Mouse (Mus musculus) heart, embryonic 12.5 days (tissue): ENCODE data around the gene Tmem108. TPM values are rescaled to one million over a fixed set of nuclear protein-coding genes. Genes with fewer than 3 reads are reported as not detected.

Experiments used
- ATAC-seq: fragments of 200-750 bp; cut with Nextera tagmentation; 2 replicates; pipeline ENCODE4 v1.8.0; 2017; ENCODE audit warnings: moderate TSS enrichment, moderate library complexity; ENCODE audit not compliant: insufficient number of reproducible peaks, low FRiP score
- H3K27ac ChIP-seq: fragments of 300-500 bp; sonication (generic); 2 replicates; pipeline ENCODE4 v1.5.1; 2016; ENCODE audit warnings: mild to moderate bottlenecking, moderate library complexity; ENCODE audit not compliant: poor library complexity, severe bottlenecking
- H3K27me3 ChIP-seq: fragments of 300-500 bp; sonication (generic); replicated peaks from 2 replicates; pipeline ENCODE4 v1.6.1; 2016; ENCODE audit warnings: mild to moderate bottlenecking, moderate library complexity
- H3K36me3 ChIP-seq: fragments of 300-500 bp; sonication (generic); 2 replicates; pipeline ENCODE4 v1.6.1; 2016; ENCODE audit warnings: mild to moderate bottlenecking, moderate library complexity
- H3K4me1 ChIP-seq: fragments of 300-500 bp; sonication (generic); replicated peaks from 2 replicates; pipeline ENCODE4 v1.6.1; 2016; ENCODE audit warnings: mild to moderate bottlenecking
- H3K4me2 ChIP-seq: fragments of 300-500 bp; sonication (generic); 2 replicates; pipeline ENCODE4 v1.6.1; 2016; ENCODE audit warnings: mild to moderate bottlenecking, moderate library complexity
- H3K4me3 ChIP-seq: fragments of 300-500 bp; sonication (generic); 2 replicates; pipeline ENCODE4 v1.5.1; 2016; ENCODE audit warnings: mild to moderate bottlenecking
- H3K9ac ChIP-seq: fragments of 300-500 bp; sonication (generic); 2 replicates; pipeline ENCODE4 v1.6.1; 2016; ENCODE audit warnings: mild to moderate bottlenecking, moderate library complexity
- H3K9me3 ChIP-seq: fragments of 300-500 bp; sonication (generic); replicated peaks from 2 replicates; pipeline ENCODE4 v1.6.1; 2016; ENCODE audit warnings: mild to moderate bottlenecking, moderate library complexity
- WGBS: fragments of 180-500 bp; shearing (Covaris S2); methylation state at CpG from one replicate; pipeline ENCODE4 v1.1.7; 2016; 5-methylcytosine and 5-hydroxymethylcytosine counted together
- polyA plus RNA-seq: library from polyadenylated mRNA; unstranded; fragments of >200 nt; fragmentation: Nextera tagmentation; extraction: Ambion mirVana; gene quantifications from 2 replicates; pipeline ENCODE4 v1.2.1, GENCODE M21; 2016

Gene Tmem108
- polyA plus RNA-seq, 1 experiment from 2014 or later = 97.5 TPM

DNA sequence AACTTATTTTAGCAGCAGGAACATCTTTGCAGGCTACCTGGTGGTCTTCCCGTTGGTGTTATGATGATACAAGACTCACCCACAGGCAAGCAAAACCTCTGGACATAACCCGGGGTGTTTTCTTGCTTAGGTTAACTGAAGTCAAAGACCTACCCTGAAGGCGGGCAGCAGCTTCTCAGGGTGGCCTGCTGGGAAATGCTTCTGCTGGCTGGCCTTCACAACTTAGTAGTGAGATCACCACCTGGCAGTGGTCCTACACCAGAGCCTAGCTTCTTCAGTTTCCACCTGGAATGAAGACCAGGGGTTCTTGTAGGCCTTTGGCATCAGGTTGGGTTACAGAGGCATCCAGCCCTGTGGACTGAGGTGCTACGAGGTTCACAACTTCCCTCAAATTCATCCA, 169.7 kb downstream of the Tmem108 start:
- WGBS = 89% methylated on average over 4 of the region's 4 CpGs

DNA sequence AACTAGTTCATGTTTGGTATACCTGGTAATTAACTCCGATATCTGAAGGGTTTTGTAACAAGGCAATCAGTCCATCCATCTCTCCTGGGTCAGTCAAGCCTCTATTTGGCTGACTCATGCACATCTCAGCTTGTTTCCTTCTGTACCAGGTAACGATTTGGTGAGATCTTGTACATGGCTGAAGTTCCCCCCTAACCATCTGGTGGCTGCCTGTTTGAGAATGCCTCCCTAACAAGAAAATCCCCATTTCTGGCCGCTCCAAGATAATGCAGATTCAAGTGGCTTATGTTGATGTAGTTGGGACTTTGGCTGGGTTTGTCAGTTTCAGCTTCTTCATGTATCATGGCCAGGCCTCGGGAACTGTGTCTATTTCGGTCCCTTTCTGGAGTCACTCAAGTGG, 170.8 kb downstream of the Tmem108 start:
- Histone ChIP-seq H3K27me3 (no peaks in the 10 kb centered on the region), H3K27ac (no peak overlapping the region), H3K9me3 (no peaks in the 10 kb centered on the region), H3K4me1 (peaks cover 33% of the 10 kb centered on the region), H3K4me3 (no peak overlapping the region), H3K4me2 (no peak overlapping the region), H3K9ac (no peak overlapping the region), H3K36me3 (peaks cover 4% of the 10 kb centered on the region; the same call in 1 of the 2 replicates)
- no peak for ATAC-seq
- WGBS = 82% methylated on average over 5 of the region's 5 CpGs

More for the DNA sequence above, 169.7 kb downstream of the Tmem108 start:
- Histone ChIP-seq H3K4me1 (peaks cover 33% of the 10 kb centered on the region), H3K9ac (no peak overlapping the region), H3K4me2 (no peak overlapping the region), H3K36me3 (peaks cover 7% of the 10 kb centered on the region), H3K27ac (no peak overlapping the region), H3K27me3 (no peaks in the 10 kb centered on the region), H3K9me3 (peaks cover 3% of the 10 kb centered on the region; the same call in 1 of the 2 replicates), H3K4me3 (no peak overlapping the region)
- no peak for ATAC-seq

DNA sequence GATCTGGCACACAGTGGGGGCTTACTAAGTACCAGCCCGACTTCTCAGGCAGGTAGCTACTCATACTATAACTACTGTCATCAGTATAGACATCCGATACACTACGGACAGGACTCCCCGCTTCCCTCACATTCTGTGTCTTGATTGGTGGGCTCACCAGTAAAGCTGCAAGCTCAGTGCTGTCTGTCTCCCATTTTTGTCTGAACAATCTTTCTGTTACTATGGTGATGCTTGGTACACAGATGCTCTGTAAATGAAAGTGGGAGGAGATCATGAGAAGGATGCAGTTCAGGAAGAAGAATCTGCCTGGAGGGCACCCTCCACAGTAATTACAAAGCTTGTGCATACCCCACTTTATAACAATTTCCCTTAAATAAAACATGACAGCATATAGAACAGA, 176.8 kb downstream of the Tmem108 start:
- no peak overlapping the region for H3K4me3 ChIP-seq
- peaks cover 25% of the 10 kb centered on the region for H3K4me1 ChIP-seq
- WGBS = 88% methylated on average over 4 of the region's 4 CpGs
- no peak overlapping the region for H3K9ac ChIP-seq
- no peak overlapping the region for H3K27ac ChIP-seq
- H3K27me3 ChIP-seq = no peaks in the 10 kb centered on the region
- H3K4me2 ChIP-seq = no peak overlapping the region
- ATAC-seq = no peak
- peaks cover 4% of the 10 kb centered on the region; the same call in 1 of the 2 replicates for H3K36me3 ChIP-seq
- no peaks in the 10 kb centered on the region for H3K9me3 ChIP-seq

DNA sequence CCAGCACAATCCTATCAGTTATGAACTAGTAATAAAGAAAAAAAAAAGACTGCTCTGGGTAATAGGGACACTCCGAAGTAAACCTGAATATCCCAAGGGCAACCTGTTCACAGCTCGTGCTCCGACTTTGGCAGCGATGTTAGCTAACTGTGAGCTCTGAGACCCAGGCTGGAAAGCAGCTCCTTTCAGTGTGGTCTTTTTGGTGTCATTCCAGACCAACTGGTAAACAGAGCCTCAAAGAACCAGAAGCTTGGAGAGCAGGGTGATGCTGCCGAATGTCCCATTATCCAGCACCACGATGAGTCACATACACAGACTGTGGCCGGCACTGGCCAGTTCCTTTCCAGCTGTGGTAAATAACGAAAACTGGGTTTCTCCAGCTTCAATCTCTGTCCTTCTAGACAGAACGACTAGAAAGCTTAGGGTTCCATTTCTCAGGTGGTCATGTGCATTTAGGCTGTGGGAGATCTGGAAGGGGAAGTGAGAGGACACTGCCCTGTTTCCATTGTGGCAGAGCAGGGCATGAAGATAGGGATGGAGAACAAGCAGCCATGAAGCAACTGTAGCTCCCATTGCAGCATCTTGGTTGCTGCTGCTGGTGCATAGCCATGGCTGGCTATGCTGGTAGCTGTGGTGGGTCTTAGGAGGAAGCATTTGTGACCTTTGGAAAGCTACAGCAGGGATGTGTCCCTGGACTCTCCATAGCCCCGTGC, 179.2 kb downstream of the Tmem108 start:
- Histone ChIP-seq H3K9ac (no peak overlapping the region), H3K4me3 (no peak overlapping the region), H3K27me3 (no peaks in the 10 kb centered on the region), H3K27ac (no peak overlapping the region), H3K36me3 (0 out of 2 replicates have a peak, but pooled peaks cover 9% of the 10 kb centered on the region), H3K9me3 (no peaks in the 10 kb centered on the region), H3K4me2 (no peak overlapping the region), H3K4me1 (peaks cover 39% of the 10 kb centered on the region)
- ATAC-seq = no peak
- WGBS = 87% methylated on average over 10 of the region's 10 CpGs

DNA sequence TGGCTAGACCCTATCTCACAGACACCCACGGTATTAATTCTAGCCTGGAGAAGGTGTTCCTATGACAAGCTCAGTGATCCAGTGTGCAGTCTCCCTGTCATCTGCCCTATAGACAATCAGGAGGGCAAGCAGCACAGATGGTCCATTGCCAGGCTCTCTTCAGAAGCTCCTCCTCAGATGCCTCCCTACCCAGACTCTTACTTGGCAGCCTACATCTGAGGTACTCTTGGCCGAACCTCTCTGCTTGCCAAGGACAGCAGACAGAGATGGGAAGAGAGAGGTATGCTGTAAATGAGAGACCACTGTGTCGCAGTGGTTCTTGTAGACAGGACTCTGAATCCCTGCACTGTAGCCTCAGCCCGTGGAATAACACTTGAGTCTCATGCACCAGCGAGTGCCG, 181.0 kb downstream of the Tmem108 start:
- no peak for ATAC-seq
- Histone ChIP-seq H3K27me3 (no peaks in the 10 kb centered on the region), H3K9ac (no peak overlapping the region), H3K27ac (peak overlapping the region; percentile 28; the same call in 1 of the 2 replicates), H3K4me1 (peaks cover 48% of the 10 kb centered on the region), H3K4me2 (no peak overlapping the region), H3K36me3 (0 out of 2 replicates have a peak, but pooled peaks cover 9% of the 10 kb centered on the region), H3K4me3 (no peak overlapping the region), H3K9me3 (no peaks in the 10 kb centered on the region)
- 91% methylated on average over 6 of the region's 6 CpGs for WGBS

DNA sequence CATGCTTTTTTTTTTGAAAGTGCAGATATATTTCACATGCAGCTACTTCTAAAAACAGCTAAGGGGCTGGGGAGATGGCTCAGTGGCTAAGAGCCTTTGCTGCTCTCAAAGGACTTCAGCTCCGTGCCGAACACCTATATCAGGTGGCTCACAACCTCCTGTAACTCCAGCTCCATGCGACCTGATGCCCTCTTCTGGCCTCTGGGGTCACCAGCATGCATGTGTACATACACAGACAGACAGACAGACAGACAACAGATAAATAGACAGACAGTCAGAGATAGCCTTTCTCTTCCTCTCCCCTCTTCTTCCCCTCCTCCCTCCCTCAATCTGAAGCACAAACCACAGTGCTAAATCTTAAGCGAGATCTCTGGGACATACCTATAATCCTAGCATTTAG, 181.5 kb downstream of the Tmem108 start:
- H3K27me3 ChIP-seq = no peaks in the 10 kb centered on the region
- 0 out of 2 replicates have a peak, but pooled peaks cover 9% of the 10 kb centered on the region for H3K36me3 ChIP-seq
- H3K27ac ChIP-seq = peak overlapping the region; percentile 28; the same call in 1 of the 2 replicates
- peaks cover 52% of the 10 kb centered on the region for H3K4me1 ChIP-seq
- WGBS = 83% methylated on average over 4 of the region's 4 CpGs
- no peak overlapping the region for H3K4me3 ChIP-seq
- no peaks in the 10 kb centered on the region for H3K9me3 ChIP-seq
- ATAC-seq = no peak
- no peak overlapping the region for H3K9ac ChIP-seq
- no peak overlapping the region for H3K4me2 ChIP-seq

DNA sequence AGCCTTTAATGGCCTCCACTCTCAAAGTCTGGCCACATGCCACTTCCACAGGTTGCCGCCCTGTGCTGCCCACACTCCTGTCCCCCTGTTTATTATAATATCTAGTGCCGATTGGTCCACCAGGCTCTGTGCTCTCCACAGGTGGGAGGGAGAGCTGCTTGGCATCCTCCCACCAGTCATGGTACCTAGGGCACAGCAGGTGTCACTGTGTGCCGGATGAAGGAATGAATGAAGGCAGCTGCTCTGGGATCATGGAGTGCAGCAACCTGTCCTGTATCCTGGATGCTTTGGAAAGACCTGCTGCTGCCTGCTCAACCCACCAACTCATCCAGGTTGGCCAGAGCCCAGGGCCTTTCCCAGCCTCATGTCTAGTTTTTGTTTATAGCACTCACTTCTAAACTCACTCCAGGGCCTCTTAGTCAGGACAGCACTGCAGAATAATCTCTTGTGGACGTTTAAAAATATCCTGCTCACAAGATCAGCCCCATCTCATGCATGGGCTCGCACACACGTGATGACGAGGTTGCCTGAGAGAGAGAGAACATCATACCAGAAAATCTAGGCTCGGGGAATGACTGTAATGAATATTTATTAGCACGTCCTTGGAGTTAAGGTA, 182.1 kb downstream of the Tmem108 start:
- no peak overlapping the region for H3K4me3 ChIP-seq
- 0 out of 2 replicates have a peak, but pooled peaks cover 9% of the 10 kb centered on the region for H3K36me3 ChIP-seq
- peak overlapping the region; percentile 71 for H3K27ac ChIP-seq
- H3K9ac ChIP-seq = no peak overlapping the region
- ATAC-seq = 0 out of 2 replicates have a peak, but pooled peaks have one; percentile 26
- H3K27me3 ChIP-seq = no peaks in the 10 kb centered on the region
- no peak overlapping the region for H3K4me2 ChIP-seq
- no peaks in the 10 kb centered on the region for H3K9me3 ChIP-seq
- 66% methylated on average over 9 of the region's 9 CpGs for WGBS
- H3K4me1 ChIP-seq = peaks cover 55% of the 10 kb centered on the region

DNA sequence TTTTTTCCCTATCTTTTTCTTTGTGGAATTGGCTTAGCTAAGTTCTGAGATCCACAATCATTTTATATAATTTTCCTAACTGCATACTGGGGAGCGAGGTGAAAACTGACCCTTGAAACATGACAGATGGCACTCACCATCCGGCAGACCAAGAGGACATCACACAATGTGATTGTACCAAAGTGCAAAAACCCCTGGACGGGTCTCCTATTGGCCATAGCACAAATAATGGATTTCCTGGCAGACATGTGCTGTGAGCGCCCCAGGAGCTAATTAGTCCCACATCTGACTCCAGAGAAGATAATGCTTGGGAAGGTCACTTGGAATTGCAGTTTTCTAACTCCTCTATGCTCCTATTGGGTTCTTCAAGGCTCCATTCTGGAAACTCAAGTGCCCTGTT, 183.9 kb downstream of the Tmem108 start:
- Histone ChIP-seq H3K36me3 (0 out of 2 replicates have a peak, but pooled peaks cover 9% of the 10 kb centered on the region), H3K4me3 (no peak overlapping the region), H3K9me3 (no peaks in the 10 kb centered on the region), H3K9ac (no peak overlapping the region), H3K4me2 (no peak overlapping the region), H3K27ac (no peak overlapping the region), H3K4me1 (peaks cover 53% of the 10 kb centered on the region), H3K27me3 (no peaks in the 10 kb centered on the region)
- 81% methylated on average over 4 of the region's 4 CpGs for WGBS
- ATAC-seq = no peak

DNA sequence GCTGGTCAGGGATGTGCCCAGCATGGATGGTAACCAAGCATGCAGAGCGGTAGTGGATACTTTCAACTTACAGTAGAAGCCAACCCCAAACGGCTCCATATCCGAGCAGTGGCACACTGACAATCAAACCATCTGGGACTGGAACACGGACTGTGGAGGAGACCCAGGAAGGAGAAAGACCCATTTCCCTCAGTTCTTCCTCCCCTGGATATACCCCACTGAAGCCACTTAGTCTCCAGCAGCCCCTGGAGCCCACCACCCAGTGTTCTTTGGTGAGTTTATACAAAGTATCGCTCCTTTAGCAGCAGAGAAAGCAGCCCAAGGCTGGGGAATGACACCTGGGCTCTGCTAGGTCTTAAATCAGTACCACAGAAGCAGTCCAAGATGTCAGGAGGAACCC, 184.5 kb downstream of the Tmem108 start:
- Histone ChIP-seq H3K9me3 (no peaks in the 10 kb centered on the region), H3K27ac (no peak overlapping the region), H3K4me1 (peaks cover 48% of the 10 kb centered on the region), H3K36me3 (0 out of 2 replicates have a peak, but pooled peaks cover 9% of the 10 kb centered on the region), H3K9ac (no peak overlapping the region), H3K4me2 (no peak overlapping the region), H3K4me3 (no peak overlapping the region), H3K27me3 (no peaks in the 10 kb centered on the region)
- WGBS = 82% methylated on average over 5 of the region's 5 CpGs
- ATAC-seq = no peak

DNA sequence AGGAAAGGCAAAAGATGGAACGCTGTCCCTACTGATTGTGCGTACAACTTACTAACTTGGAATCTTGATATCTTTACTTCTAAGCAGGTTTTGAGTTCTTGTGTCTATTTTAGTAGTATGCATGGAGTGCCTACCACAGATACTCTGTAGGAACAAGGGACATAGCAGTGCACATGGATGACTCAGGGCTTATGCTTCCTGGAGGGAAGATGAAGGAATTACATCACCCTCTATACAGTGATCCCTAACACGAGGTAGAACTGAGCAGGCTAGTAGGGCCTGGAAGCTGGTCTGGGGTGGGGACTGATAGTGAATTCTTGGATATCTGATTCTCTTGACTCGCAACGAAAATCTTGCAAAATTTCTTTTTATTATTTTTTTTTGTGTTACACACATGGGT, 185.7 kb downstream of the Tmem108 start:
- Histone ChIP-seq H3K4me1 (peaks cover 43% of the 10 kb centered on the region), H3K9ac (no peak overlapping the region), H3K36me3 (peaks cover 15% of the 10 kb centered on the region; the same call in 1 of the 2 replicates), H3K27ac (no peak overlapping the region), H3K9me3 (no peaks in the 10 kb centered on the region), H3K27me3 (no peaks in the 10 kb centered on the region), H3K4me2 (no peak overlapping the region), H3K4me3 (no peak overlapping the region)
- no peak for ATAC-seq
- WGBS = 74% methylated on average over 5 of the region's 5 CpGs

DNA sequence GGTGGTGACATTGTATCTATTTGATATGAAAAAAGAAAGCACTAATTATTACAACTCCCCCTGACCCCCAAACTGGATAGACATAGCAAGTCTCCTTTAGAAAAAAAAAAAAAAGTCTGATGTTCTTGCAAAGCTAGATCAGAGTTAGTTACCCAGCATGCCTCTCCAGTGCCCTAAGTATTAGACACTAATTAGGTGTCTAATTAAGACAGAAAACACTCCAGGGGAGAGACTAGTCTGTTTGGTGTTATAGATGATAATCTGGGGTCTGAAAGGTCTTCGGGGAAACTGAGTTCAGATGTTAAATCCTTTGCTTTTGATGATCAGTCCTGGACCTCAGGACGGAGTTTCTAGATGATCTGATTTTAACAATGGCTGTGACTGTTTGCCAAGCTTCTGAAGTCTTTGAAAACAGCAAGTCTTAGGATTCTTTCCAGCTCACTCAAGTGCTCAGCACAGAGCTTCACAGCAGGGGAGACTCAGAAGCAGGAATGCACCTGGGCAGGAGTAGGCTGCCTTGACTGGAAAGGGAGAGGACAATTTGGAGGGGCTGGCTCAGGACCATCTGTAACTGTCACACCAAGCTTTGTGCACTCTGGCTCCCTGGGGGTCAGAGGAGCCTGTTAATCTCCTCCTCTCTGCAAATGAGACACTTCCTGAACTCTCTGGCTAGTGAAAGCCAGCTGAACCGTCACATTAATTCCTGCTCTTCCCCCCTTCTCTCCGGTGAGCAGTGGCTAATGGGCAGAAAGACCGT, 187.5 kb downstream of the Tmem108 start:
- Histone ChIP-seq H3K4me1 (peaks cover 44% of the 10 kb centered on the region), H3K27ac (no peak overlapping the region), H3K36me3 (peaks cover 12% of the 10 kb centered on the region; the same call in 1 of the 2 replicates), H3K9ac (no peak overlapping the region), H3K27me3 (no peaks in the 10 kb centered on the region), H3K9me3 (no peaks in the 10 kb centered on the region), H3K4me2 (no peak overlapping the region), H3K4me3 (no peak overlapping the region)
- 24% methylated on average over 5 of the region's 5 CpGs for WGBS
- no peak for ATAC-seq
